Mouse (Mus musculus): ENCODE measurements around the gene Col5a1. TPM values are rescaled to one million over a fixed set of nuclear protein-coding genes. Genes with fewer than 3 reads are reported as not detected.

Gene Col5a1
- polyA plus RNA-seq, 1 experiment = 3.8 TPM

- Histone ChIP-seq H3K4me1 (replicated peaks; ENCODE audit: control insufficient read depth, insufficient read depth, low read length) (no peaks in the 10 kb centered on the region), H3K27me3 (ENCODE audit: control insufficient read depth, insufficient read depth, low read length) (no peaks in the 10 kb centered on the region), H3K4me3 (ENCODE audit: control insufficient read depth, insufficient read depth, low read length) (no peak overlapping the region), H3K36me3 (ENCODE audit: control insufficient read depth, insufficient read depth, low read length) (no peaks in the 10 kb centered on the region), H3K27ac (ENCODE audit: control insufficient read depth, insufficient read depth, low read length) (no peak overlapping the region)
- TF ChIP-seq POLR2A (IDR thresholded peaks at IDR 0.05; ENCODE audit: control insufficient read depth, extremely low read depth, insufficient read depth, low read length, poor library complexity) (no peak), CTCF (IDR thresholded peaks at IDR 0.05; ENCODE audit: borderline replicate concordance, control insufficient read depth, extremely low read depth, insufficient read depth, low read length, poor library complexity) (no peak)
- WGBS = 82% methylated on average over 6 of the region's 6 CpGs
- DNase-seq = no peak
Measured at GRCm38 (mm10) chr2:28046311-28046710, 160.1 kb downstream of the Col5a1 start.

- 81% methylated on average over 7 of the region's 7 CpGs for WGBS
- H3K4me1 ChIP-seq (replicated peaks; ENCODE audit: control insufficient read depth, insufficient read depth, low read length) = no peaks in the 10 kb centered on the region
- no peaks in the 10 kb centered on the region for H3K36me3 ChIP-seq (ENCODE audit: control insufficient read depth, insufficient read depth, low read length)
- TF ChIP-seq POLR2A (IDR thresholded peaks at IDR 0.05; ENCODE audit: control insufficient read depth, extremely low read depth, insufficient read depth, low read length, poor library complexity) (no peak), CTCF (IDR thresholded peaks at IDR 0.05; ENCODE audit: borderline replicate concordance, control insufficient read depth, extremely low read depth, insufficient read depth, low read length, poor library complexity) (no peak)
- H3K27ac ChIP-seq (ENCODE audit: control insufficient read depth, insufficient read depth, low read length) = no peak overlapping the region
- DNase-seq = no peak
- no peak overlapping the region for H3K4me3 ChIP-seq (ENCODE audit: control insufficient read depth, insufficient read depth, low read length)
- no peaks in the 10 kb centered on the region for H3K27me3 ChIP-seq (ENCODE audit: control insufficient read depth, insufficient read depth, low read length)
Measured at GRCm38 (mm10) chr2:28047092-28047491, 160.9 kb downstream of the Col5a1 start.

GRCm38 (mm10) chr2:28059922-28060321 is 173.7 kb downstream of the Col5a1 start:
- no peak for TF ChIP-seq POLR2A (IDR thresholded peaks at IDR 0.05; ENCODE audit: control insufficient read depth, extremely low read depth, insufficient read depth, low read length, poor library complexity)
- no peak for TF ChIP-seq CTCF (IDR thresholded peaks at IDR 0.05; ENCODE audit: borderline replicate concordance, control insufficient read depth, extremely low read depth, insufficient read depth, low read length, poor library complexity)
- no peak for DNase-seq
- Histone ChIP-seq H3K27ac (ENCODE audit: control insufficient read depth, insufficient read depth, low read length) (no peak overlapping the region), H3K27me3 (ENCODE audit: control insufficient read depth, insufficient read depth, low read length) (no peaks in the 10 kb centered on the region), H3K4me1 (replicated peaks; ENCODE audit: control insufficient read depth, insufficient read depth, low read length) (no peaks in the 10 kb centered on the region), H3K4me3 (ENCODE audit: control insufficient read depth, insufficient read depth, low read length) (no peak overlapping the region), H3K36me3 (ENCODE audit: control insufficient read depth, insufficient read depth, low read length) (no peaks in the 10 kb centered on the region)
- 100% methylated on average over 1 of the region's 1 CpGs for WGBS

GRCm38 (mm10) chr2:28063711-28064338 is 177.6 kb downstream of the Col5a1 start:
- DNase-seq = no peak
- Histone ChIP-seq H3K36me3 (ENCODE audit: control insufficient read depth, insufficient read depth, low read length) (no peaks in the 10 kb centered on the region), H3K27ac (ENCODE audit: control insufficient read depth, insufficient read depth, low read length) (no peak overlapping the region), H3K4me1 (replicated peaks; ENCODE audit: control insufficient read depth, insufficient read depth, low read length) (no peaks in the 10 kb centered on the region), H3K27me3 (ENCODE audit: control insufficient read depth, insufficient read depth, low read length) (no peaks in the 10 kb centered on the region), H3K4me3 (ENCODE audit: control insufficient read depth, insufficient read depth, low read length) (no peak overlapping the region)
- 92% methylated on average over 4 of the region's 4 CpGs for WGBS
- no peak for TF ChIP-seq POLR2A (IDR thresholded peaks at IDR 0.05; ENCODE audit: control insufficient read depth, extremely low read depth, insufficient read depth, low read length, poor library complexity)

- Histone ChIP-seq H3K27me3 (ENCODE audit: control insufficient read depth, insufficient read depth, low read length) (no peaks in the 10 kb centered on the region), H3K4me3 (ENCODE audit: control insufficient read depth, insufficient read depth, low read length) (no peak overlapping the region), H3K27ac (ENCODE audit: control insufficient read depth, insufficient read depth, low read length) (no peak overlapping the region), H3K4me1 (replicated peaks; ENCODE audit: control insufficient read depth, insufficient read depth, low read length) (no peaks in the 10 kb centered on the region), H3K36me3 (ENCODE audit: control insufficient read depth, insufficient read depth, low read length) (no peaks in the 10 kb centered on the region)
- TF ChIP-seq CTCF (IDR thresholded peaks at IDR 0.05; ENCODE audit: borderline replicate concordance, control insufficient read depth, extremely low read depth, insufficient read depth, low read length, poor library complexity) = no peak
- no peak for TF ChIP-seq POLR2A (IDR thresholded peaks at IDR 0.05; ENCODE audit: control insufficient read depth, extremely low read depth, insufficient read depth, low read length, poor library complexity)
- WGBS = 47% methylated on average over 7 of the region's 7 CpGs
- no peak for DNase-seq
Measured at GRCm38 (mm10) chr2:28064339-28065080, 178.3 kb downstream of the Col5a1 start.

GRCm38 (mm10) chr2:28065081-28065651 is 178.9 kb downstream of the Col5a1 start:
- no peaks in the 10 kb centered on the region for H3K4me1 ChIP-seq (replicated peaks; ENCODE audit: control insufficient read depth, insufficient read depth, low read length)
- H3K27me3 ChIP-seq (ENCODE audit: control insufficient read depth, insufficient read depth, low read length) = no peaks in the 10 kb centered on the region
- H3K27ac ChIP-seq (ENCODE audit: control insufficient read depth, insufficient read depth, low read length) = no peak overlapping the region
- no peaks in the 10 kb centered on the region for H3K36me3 ChIP-seq (ENCODE audit: control insufficient read depth, insufficient read depth, low read length)
- no peak overlapping the region for H3K4me3 ChIP-seq (ENCODE audit: control insufficient read depth, insufficient read depth, low read length)
- TF ChIP-seq CTCF (IDR thresholded peaks at IDR 0.05; ENCODE audit: borderline replicate concordance, control insufficient read depth, extremely low read depth, insufficient read depth, low read length, poor library complexity) = no peak
- no peak for TF ChIP-seq POLR2A (IDR thresholded peaks at IDR 0.05; ENCODE audit: control insufficient read depth, extremely low read depth, insufficient read depth, low read length, poor library complexity)
- 88% methylated on average over 5 of the region's 5 CpGs for WGBS
- DNase-seq = no peak

Measured in thymus, adult 2 months (tissue).